Mouse (Mus musculus): ENCODE measurements at regions not wholly inside any gene's neighbourhood (a gene's known extent, or its start where the extent isn't known, plus 50 kb on each side); places are given as distances from the start of the nearest gene placed in this dataset.

GRCm38 (mm10) chr16:5454243-5454642 lies 198.5 kb upstream of the Eef2kmt start:
- DNase-seq = no peak

GRCm38 (mm10) chr16:5452971-5453370 lies 197.2 kb upstream of the Eef2kmt start:
- no peak for DNase-seq

GRCm38 (mm10) chr16:5445776-5446175 lies 190.0 kb upstream of the Eef2kmt start:
- DNase-seq = no peak

- no peak for DNase-seq
Measured at GRCm38 (mm10) chr16:5444785-5445184, 189.0 kb upstream of the Eef2kmt start.

GRCm38 (mm10) chr16:5439717-5440116 lies 183.9 kb upstream of the Eef2kmt start:
- no peak for DNase-seq

GRCm38 (mm10) chr16:5438405-5438804 lies 182.6 kb upstream of the Eef2kmt start:
- no peak for DNase-seq

- no peak for DNase-seq
Measured at GRCm38 (mm10) chr16:5431689-5432088, 175.9 kb upstream of the Eef2kmt start.

GRCm38 (mm10) chr16:5431111-5431510 lies 175.3 kb upstream of the Eef2kmt start:
- DNase-seq = peak; percentile 85 to 88

GRCm38 (mm10) chr16:5429466-5429865 lies 173.7 kb upstream of the Eef2kmt start:
- DNase-seq = no peak

GRCm38 (mm10) chr16:5425908-5426307 lies 170.1 kb upstream of the Eef2kmt start:
- DNase-seq = no peak

GRCm38 (mm10) chr16:5422041-5422440 lies 166.3 kb upstream of the Eef2kmt start:
- DNase-seq = peak in 1 of 2 experiments; percentile 21

- no peak for DNase-seq
Measured at GRCm38 (mm10) chr16:5421591-5421990, 165.8 kb upstream of the Eef2kmt start.

GRCm38 (mm10) chr16:5419467-5419866 lies 163.7 kb upstream of the Eef2kmt start:
- no peak for DNase-seq

GRCm38 (mm10) chr16:5418462-5419197 lies 162.8 kb upstream of the Eef2kmt start:
- DNase-seq = no peak

- no peak for DNase-seq
Measured at GRCm38 (mm10) chr16:5415310-5415709, 159.5 kb upstream of the Eef2kmt start.

GRCm38 (mm10) chr16:5411819-5412385 lies 156.1 kb upstream of the Eef2kmt start:
- no peak for DNase-seq

GRCm38 (mm10) chr16:5406711-5407110 lies 150.9 kb upstream of the Eef2kmt start:
- peak; percentile 46 to 73 for DNase-seq

- DNase-seq = no peak
Measured at GRCm38 (mm10) chr16:5393336-5393735, 137.6 kb upstream of the Eef2kmt start.

- no peak for DNase-seq
Measured at GRCm38 (mm10) chr16:5382930-5383329, 127.1 kb upstream of the Eef2kmt start.

- no peak for DNase-seq
Measured at GRCm38 (mm10) chr16:5382228-5382884, 126.6 kb upstream of the Eef2kmt start.

GRCm38 (mm10) chr16:5380626-5381025 lies 124.8 kb upstream of the Eef2kmt start:
- no peak for DNase-seq

GRCm38 (mm10) chr16:5377001-5377400 lies 121.2 kb upstream of the Eef2kmt start:
- no peak for DNase-seq

- no peak for DNase-seq
Measured at GRCm38 (mm10) chr16:5374818-5375605, 119.2 kb upstream of the Eef2kmt start.
